Mouse (Mus musculus) thymus, postnatal 14 days (tissue): ENCODE data around the gene Rras.

Experiments used
- DNase-seq: peaks from one replicate; pipeline ENCODE4 v3.0.0; 2021

The Rras gene

GRCm38 (mm10) chr7:45027761-45028160 lies 10.0 kb downstream of the Rras start:
- no peak for DNase-seq

DNA sequence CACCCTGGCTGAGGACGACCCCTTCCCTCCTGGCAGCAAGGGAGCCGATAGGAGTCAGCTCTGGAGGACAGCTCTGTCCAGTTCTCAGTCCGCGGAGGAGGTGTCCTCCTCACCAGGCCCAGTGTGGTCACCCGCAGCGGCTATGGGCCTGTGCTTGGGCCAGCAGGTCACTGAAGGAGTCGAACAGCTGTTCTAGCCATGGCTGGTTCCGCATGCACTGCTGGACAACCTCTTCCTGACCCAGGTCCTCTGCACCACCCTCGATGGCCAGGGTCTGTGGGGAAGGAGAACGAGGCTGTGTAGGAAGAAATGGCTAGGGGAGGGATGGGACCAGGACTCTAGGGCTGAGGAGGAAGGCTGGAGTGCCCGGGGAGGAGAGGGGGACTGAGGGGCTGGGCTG lies 10.6 kb downstream of the Rras start:
- no peak for DNase-seq

DNA sequence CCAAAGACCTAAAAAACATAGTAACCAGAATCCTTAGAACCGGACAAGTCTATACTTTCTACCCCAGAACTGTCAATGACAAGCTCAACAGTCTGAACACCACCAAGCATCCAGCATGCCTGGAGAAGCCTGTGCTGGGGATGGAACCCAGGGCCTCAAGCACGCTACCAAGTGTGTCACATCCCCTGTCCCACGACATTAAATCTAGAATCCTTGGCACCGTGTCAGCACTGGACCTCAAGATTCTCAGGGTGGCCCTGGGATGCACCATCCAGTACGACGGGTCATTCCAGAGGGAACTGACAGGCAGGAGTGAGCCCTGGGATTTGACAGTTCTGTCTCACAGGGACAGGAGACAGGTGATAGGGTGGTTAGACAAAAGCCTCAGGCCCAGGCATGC lies 12.2 kb downstream of the Rras start:
- no peak for DNase-seq

GRCm38 (mm10) chr7:45030857-45031256 lies 13.1 kb downstream of the Rras start:
- no peak for DNase-seq

DNA sequence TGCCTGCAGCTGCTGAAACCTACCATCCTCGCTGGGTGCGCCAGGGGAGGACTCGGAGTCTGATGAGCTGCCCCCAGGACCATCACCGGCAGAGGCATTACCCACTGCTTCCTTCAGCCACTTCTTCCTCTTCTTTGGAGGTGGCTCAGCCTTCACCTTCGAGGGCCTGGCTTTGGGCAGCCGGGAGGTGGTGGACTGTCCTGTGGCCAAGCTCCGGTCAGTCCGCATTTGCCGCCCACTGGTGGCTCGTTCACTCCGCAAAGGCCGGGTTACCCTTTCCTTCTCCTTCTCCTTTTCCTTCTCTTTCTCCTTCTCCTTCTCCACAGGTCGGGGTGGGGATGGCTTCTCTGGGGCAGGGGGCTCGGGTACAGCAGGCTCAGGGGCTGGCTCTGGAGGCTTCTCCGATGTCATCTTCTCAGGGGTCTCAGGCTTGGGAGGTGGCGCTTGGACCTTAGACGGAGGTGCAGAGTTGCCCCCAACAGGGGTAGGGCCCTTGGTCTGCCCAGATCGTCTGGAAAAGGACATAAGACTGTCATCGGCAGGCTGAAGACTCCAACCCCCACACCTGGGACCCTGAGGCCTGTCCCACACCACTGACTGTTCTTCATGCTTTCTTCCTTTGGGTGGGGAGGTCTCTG lies 16.1 kb downstream of the Rras start:
- DNase-seq, result no peak

DNA sequence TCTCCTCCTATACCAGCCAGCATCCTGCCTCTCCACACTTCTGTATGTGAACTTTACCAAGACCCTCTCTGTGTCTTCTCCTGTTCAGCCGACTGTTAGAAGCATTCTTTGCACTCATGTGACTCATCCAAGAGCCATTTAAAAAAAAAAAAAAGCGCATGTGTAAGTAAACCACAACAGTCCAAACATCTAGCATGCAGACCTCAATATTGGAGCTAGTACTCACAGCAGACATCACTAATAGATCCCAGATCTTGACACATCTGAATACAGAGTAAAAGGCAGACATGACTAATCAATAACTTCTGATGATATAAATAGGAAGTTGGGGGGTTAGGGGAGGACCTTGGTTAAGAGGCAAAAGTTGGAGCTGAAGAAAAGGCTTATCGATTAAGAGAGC lies 17.9 kb downstream of the Rras start:
- DNase-seq, result no peak

DNA sequence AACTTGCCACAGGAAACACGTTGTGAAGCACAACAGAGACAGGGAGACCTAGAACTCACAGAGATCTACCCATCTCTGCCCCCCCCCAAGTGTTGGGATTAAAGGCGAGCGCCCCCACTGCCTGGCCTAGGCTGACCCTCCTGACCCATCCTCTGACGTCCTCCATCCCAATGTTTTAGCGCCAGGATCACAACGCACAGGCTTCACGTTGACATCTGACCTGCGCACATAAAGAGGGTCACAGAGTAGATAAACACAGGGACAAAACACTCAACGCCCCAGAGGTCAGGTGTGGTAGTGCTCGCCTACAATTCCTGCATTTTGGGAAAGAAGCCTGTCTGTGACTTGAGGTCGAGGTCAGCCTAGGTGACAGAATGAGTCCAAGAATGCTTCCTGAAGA lies 18.9 kb downstream of the Rras start:
- no peak for DNase-seq

- DNase-seq, result peak; percentile 84
Observed at GRCm38 (mm10) chr7:45037720-45038361, 20.1 kb downstream of the Rras start.

DNA sequence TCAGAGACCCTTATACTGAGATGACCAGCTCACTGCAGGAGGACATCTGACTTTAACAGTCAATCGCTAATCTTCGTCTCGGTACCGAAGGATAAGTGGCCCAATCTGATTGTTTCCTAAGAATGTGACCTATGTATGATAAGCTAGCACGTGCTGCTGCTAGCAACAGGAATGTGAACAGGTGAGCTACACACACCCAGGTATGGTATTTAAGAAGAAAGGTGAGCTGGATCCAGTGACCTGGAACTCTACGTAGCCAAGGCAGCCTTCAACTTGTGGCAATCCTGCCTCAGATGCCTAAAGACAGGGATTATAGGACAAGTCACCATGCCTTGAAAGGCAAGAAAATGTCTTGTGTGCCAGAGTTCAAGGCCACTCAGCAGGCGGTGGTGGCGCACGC lies 20.6 kb downstream of the Rras start:
- no peak for DNase-seq

- DNase-seq, result no peak
Observed at GRCm38 (mm10) chr7:45040851-45041250, 23.1 kb downstream of the Rras start.

DNA sequence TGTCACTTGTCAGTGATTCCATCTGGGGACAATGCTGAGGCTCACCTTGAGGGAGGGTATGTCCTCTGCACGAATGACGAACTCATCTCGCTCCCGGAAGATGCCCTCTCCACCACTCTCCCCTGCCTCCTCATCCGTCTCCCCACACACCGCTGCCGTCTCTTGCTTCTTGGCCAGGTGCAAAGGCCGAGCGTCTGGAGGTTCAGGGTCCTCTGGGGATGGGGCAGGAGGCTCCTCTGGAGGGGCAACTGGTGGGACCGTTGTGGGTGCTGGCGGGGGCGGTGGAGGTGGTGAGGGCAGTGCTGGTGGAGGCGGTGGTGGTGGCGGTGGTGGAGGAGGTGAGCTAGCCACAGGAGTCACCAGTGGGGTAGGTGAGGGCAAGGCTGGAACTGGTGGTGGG lies 25.5 kb downstream of the Rras start:
- DNase-seq, result no peak

DNA sequence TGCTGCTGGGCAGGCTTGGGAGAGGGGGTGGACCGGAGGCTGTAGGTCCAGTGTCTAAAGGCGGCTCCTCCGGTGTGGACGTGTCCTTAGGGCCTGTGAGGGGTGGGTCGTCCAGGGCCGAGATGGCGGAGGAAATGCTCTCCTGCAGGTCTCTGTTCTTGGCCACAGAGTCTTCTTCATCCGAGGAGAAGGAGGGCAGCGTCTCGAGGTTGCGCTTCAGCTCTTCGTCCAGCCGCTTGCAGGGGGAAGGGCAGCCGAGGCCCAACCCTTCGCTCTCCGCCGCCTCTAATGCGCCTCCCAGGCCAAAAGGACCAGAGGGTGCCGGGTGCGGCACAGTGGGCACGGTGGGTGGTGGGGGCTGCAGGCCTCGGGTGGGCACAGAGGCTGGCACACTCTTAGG lies 28.0 kb downstream of the Rras start:
- no peak for DNase-seq

- no peak for DNase-seq
Observed at GRCm38 (mm10) chr7:45046853-45047350, 29.1 kb downstream of the Rras start.

DNA sequence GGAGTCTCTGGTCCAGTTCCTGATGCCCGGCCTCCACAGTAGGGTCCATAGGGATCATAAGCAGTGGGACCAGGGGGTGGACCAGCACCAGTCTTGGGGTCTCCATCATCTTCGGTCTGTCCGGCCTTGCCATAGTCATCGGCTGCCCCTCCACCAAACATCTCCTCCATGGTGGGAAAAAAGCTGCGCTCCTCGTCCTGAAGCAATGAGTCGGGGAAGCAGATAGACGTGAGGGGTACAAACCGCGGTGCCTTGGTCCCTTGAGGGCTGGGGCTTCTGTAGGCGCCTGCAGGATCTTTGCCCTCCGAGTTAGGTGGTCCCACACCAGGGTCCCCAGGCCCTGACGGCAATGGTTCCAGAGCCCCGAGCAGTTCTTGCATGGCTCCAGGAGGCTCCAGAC lies 29.7 kb downstream of the Rras start:
- DNase-seq, result no peak

GRCm38 (mm10) chr7:45048001-45048890 lies 30.5 kb downstream of the Rras start:
- no peak for DNase-seq

- DNase-seq, result no peak
Observed at GRCm38 (mm10) chr7:45048923-45049657, 31.3 kb downstream of the Rras start.

DNA sequence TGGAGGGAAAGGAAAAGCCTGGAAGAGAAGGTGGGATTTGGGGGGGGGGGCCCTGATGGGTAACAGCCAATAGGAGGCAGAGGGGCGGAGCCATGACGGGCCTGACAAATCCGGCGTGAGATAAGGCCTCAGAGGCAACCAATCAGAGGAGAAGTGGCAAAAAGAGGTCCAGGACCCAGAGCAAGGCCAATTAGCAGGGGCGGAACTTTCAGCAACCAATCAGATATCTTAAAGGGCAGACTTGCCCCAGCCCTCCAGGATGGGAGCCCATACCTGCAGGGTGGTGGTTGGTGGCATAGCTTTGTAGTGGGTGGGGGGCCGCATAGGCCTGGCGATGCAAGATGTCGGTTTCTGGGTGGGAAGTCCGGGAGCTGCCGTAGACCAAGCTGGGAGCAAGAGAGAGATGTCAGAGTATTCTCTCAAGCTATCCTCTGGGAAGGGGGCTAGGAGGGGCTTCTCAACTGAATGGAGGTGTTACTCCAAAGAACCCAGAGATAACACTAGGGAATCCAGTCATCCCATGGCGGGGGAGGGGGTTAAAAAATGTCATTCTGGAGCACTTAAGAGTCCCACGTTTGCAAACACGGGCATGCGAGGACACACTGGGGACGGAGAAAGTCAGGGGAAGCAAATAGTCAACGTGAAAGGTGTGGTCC lies 33.3 kb downstream of the Rras start:
- peak; percentile 53 for DNase-seq

- no peak for DNase-seq
Observed at GRCm38 (mm10) chr7:45051601-45051974, 33.8 kb downstream of the Rras start.

- peak; percentile 62 for DNase-seq
Observed at GRCm38 (mm10) chr7:45052181-45052861, 34.6 kb downstream of the Rras start.

GRCm38 (mm10) chr7:45052862-45053116 lies 35.0 kb downstream of the Rras start, which contains the start of gene Prr12:
TSS of gene Prr12 (minus strand) at chr7:45052881.
- no peak for DNase-seq

- peak; percentile 88 for DNase-seq
Observed at GRCm38 (mm10) chr7:45053117-45053930, 35.6 kb downstream of the Rras start.
